Mouse (Mus musculus) right cerebral cortex, postnatal 10 days (tissue): ENCODE measurements at regions not wholly inside any gene's neighbourhood (a gene's known extent, or its start where the extent isn't known, plus 50 kb on each side); places are given as distances from the start of the nearest gene placed in this dataset.
"Not testable (repeated sequence)": the region's sequence is repeated elsewhere in the genome, so short reads cannot be mapped to it uniquely, and the experiment has no call there.

Experiments used
- DNase-seq, 2 experiments: peaks; one replicate each; pipeline ENCODE4 v3.0.0; 2021; ENCODE audit warnings: low spot score in 2 of 2

- DNase-seq = no peak
Observed at GRCm38 (mm10) chr9:85637274-85637673, 111.9 kb downstream of the Ibtk start.

- no peak for DNase-seq
Observed at GRCm38 (mm10) chr9:85636131-85636447, 113.0 kb downstream of the Ibtk start.

GRCm38 (mm10) chr9:85635438-85636130, 113.5 kb downstream of the Ibtk start:
- DNase-seq = no peak

- not testable (repeated sequence) for DNase-seq
Observed at GRCm38 (mm10) chr9:85634786-85635185, 114.3 kb downstream of the Ibtk start.

DNA sequence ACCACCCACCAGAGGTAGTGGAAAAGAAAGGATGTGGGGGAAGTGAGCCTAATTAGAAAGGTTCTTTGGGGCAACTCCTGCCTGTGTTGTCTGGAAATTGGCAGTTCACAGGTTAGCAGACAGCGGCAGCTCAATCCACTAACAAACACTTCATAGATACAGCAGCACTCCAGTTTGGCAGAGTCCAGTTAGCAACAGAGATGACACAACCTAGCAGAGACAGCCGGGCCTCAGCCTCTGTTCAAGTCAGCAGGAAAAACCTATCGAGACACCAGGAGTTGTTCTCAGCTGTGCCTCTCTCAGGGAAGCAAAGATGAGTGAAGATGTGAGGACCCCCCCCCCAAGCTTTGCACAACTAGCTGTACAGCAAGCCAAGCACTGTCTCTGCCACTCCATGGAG, 131.2 kb downstream of the Ibtk start:
- DNase-seq = no peak

DNA sequence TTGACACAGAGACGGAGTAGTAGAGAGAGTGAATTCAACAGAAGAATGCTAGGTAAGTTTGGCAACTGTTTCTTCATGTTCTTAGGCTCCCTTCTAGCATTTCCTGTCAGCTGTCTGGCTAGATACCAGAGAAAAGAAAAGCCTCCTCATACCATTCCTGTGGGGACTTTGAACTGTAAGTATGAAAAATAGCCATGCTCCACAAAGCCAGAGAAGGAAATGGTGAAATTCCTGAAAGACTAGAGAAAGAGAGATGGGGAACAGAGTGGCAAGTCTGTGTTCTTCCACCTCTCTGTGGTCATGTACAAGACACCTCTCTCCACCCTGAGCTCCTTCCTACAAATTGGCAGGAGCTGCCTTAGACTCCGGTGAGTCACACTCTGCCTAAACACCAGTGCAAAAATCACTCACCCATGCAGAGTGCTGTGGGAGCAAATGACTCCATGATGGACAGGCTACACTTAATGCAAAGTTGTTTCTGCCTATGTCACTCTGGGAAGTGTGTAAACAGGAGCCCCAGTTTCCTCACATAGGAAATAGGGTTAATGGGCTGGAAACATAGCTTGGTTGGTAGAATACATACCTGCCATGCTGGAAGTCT, 131.9 kb downstream of the Ibtk start:
- DNase-seq = no peak

GRCm38 (mm10) chr9:85616266-85616869, 132.8 kb downstream of the Ibtk start:
- DNase-seq = no peak

DNA sequence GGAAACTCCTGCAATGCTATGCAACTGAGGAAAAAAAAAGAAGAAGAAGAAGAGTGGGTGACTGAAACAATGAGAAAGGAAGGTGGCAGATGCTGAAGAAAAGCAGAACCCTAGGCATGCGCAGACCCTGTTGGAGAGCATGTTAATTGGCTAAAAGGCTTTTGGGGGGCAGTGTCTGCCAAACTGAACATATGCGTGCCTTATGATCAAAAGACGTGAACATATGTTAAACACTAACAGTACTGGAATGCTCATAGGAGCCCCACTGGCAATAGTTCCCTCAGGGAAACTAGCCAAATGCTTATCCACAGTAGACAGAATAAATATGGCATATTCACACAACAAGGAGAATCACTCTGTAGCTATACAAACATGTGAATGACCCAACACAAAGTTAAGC, 140.0 kb downstream of the Ibtk start:
- DNase-seq = peak; percentile 70 to 72

DNA sequence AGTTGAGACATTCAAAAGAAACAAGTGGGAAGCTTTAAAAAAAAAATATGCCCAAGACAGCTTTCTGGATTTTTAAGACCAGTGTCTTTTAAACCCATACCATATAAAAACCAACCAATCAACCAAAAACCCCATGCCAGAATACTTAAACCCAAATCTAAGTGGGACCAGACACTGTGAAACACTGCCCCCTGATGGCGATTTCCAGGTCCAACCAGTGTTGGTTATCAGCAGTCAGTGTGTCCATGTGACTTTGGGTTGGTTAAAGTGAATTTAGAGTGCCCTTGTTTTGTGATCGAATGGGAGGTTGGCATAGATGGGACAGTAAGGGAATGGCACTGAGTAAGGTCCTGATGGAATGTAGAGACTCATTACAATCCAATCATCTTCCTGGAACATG, 152.2 kb downstream of the Ibtk start:
- DNase-seq = no peak

- no peak for DNase-seq
Observed at GRCm38 (mm10) chr9:85593867-85594266, 155.3 kb downstream of the Ibtk start.

DNA sequence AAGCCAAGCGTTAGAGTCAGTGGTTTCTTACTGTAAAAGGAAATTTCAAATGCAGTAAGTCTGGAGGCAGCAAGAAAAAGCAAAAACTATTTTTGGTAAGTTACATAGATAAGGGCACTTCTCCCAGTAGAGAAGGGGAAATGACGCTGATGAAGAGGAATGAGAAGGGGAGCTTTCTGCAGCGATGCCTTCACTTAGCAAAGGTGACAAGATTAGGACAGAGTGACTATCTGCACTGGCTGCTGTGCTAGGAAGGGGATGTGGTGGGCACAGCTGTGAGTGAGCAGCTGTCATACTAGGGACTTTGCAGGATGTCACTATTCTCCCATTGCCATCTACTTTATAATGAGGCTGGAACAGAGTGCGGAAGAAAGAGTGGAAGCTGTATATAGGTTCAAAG, 156.5 kb downstream of the Ibtk start:
- no peak for DNase-seq

DNA sequence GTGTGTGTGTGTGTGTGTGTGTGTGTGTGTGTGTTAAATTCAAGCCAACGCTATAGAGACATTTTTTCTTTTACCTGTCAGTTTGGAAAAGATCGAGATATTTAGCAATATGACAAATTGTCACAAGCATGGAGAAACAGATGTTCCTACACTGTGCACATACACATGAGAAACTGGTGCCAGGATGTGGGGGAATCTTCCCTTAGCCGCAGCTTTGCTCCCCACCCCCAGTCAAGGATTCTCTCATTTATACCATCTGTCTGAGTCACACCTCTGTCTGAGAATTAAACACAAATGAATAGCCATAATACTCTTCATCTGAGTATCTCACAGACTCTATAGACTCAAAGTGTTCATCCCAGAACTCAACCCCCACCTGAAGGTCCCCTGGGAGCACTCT, 159.9 kb downstream of the Ibtk start:
- no peak for DNase-seq

DNA sequence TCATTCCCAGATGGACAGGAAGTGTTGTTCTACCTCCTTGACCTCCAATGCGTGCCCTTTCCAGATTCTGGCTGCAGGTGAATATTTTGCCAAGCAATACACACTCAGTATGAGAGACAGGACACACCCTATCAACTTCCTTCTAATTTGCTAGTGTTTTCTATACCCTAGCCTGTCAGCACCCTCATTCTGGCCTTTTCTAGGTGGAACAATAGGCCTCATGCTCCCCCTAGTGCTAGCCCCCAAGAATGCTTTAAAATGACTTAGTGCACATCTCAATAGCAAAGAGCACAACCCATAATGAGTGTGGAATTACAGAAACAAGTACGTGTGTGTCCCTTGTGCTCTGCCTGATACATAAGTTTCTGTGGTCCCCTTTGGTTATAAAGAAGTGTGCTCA, 161.1 kb downstream of the Ibtk start:
- DNase-seq = peak in 1 of 2 experiments; percentile 26

GRCm38 (mm10) chr9:85581028-85581595, 168.0 kb downstream of the Ibtk start:
- no peak for DNase-seq

GRCm38 (mm10) chr9:85577812-85578211, 171.3 kb downstream of the Ibtk start:
- DNase-seq = no peak

DNA sequence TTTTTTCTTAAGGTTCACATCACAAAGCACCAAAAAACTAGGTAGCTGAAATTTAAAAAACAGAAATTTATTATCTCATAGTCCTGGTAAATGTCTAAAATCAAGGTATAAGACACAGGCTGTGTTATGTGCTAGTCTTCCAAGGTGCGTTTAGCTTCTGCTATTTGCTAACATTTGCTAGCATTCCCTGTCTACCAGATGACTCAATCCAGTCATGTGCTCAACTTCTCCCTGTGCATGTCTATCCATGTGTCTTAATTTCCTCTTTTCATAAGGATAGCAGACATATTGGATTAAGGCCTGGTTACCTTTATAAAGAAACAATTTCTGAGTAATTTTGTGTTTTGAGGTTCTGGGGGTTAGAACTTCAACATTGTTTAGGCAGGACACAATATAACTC, 171.8 kb downstream of the Ibtk start:
- DNase-seq = no peak

DNA sequence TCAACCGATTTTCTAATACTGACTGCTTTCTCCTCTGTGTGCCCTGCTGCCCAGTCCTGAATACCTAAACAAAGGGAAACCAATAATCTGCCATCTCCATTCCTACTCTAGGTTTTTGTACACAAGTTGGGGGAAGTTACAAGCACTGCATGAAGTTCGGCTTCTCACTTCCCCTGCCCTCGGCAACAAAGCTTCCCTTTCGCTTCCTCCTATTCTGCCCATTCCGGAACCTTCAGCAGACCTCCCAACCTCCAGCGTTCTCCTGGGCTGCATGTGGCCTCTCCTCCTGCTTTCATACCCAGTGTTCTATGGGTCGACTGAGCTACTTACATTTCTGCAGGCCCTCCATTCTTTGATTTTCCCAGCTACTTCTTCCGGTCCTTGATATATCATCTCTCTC, 180.3 kb downstream of the Ibtk start:
- DNase-seq = peak; percentile 23 to 29

DNA sequence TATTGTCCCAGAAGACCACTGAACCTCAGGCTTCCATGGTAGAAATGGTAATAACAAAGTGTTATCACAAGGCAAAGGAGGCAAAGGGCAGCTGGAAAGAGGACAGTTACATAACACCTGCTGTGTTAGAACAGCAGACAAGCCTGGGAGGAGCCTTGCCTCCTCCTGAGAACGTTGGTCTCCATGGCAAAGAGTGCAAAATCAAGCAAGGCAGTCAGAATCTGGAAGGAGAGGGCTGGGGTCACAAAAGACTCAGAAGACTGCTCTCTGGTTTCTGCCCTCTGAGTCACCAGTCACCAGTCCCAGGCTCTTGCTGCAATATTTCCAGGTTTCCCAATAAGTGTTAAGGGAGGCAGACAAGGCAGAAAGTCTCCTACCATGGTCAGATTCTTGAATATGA, 197.3 kb downstream of the Ibtk start:
- no peak for DNase-seq

- no peak for DNase-seq
Observed at GRCm38 (mm10) chr9:85550455-85550854, 198.7 kb downstream of the Ibtk start.

DNA sequence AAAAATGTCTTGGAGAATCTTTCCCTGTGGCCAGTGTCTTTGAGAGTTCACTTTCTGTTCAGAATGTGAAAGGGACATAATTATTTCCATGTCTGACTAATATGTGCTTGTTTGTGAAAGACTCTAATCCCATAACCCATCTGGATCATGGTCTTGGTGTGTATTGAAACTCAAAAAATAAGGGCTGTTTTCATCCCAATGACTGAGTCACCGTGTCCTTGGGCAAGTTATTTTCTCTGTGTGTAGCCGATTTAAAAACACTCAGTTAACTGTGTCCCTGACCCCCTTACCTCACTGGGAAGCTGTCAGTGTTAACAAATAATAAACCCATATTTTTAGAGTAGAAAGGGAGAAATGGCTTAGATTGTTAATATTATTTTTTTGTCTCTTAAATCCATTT, 202.9 kb downstream of the Ibtk start:
- DNase-seq = no peak

GRCm38 (mm10) chr9:85545566-85545965, 203.6 kb downstream of the Ibtk start:
- no peak for DNase-seq

- DNase-seq = no peak
Observed at GRCm38 (mm10) chr9:85538557-85538956, 210.6 kb downstream of the Ibtk start.

GRCm38 (mm10) chr9:85528421-85528820, 201.3 kb upstream of the Tent5a start:
- no peak for DNase-seq
